Mouse (Mus musculus): Measurements from ENCODE around the gene Rapgef1.

DNA sequence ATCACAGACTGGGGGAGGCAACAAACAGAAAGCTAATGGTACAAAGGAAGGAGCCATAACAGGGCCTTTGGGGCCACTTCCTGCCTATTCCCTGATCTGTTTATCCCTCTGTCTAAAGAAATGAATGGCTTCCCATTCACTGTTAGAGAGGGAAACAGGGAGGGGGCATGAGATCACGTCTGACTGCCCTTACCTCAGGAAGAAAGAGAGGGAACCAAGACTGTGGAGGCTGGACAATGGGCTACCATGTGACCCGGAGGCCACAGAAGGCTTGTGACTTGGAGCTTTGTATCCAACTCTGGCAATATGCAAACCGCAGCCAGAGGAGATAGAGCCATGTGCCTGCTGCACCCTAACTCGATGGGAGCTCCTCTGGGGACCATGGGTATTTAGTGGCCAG, 164.8 kb downstream of the Rapgef1 start:
- TF ChIP-seq POLR2A (IDR thresholded peaks at IDR 0.05; ENCODE audit: extremely low read depth, insufficient read depth, low read length), result no peak
- no peak for TF ChIP-seq CTCF (IDR thresholded peaks at IDR 0.05; ENCODE audit: extremely low read depth, insufficient read depth, low read length)

Data from cortical plate, adult 2 months (tissue).